Mouse (Mus musculus) megakaryocyte, embryonic 14.5 days (primary cell): ENCODE measurements at regions not wholly inside any gene's neighbourhood (a gene's known extent, or its start where the extent isn't known, plus 50 kb on each side); places are given as distances from the start of the nearest gene placed in this dataset.

ENCODE experiments used
- FLI1 ChIP-seq: IDR thresholded peaks from 2 replicates; pipeline ENCODE4 v1.6.1; 2012; ENCODE audit warnings: low read length, inconsistent platforms, mixed read lengths
- GATA1 ChIP-seq: IDR thresholded peaks from 3 replicates; pipeline ENCODE4 v1.6.1; 2012; ENCODE audit warnings: mixed read lengths, low read length, inconsistent platforms, borderline replicate concordance

DNA sequence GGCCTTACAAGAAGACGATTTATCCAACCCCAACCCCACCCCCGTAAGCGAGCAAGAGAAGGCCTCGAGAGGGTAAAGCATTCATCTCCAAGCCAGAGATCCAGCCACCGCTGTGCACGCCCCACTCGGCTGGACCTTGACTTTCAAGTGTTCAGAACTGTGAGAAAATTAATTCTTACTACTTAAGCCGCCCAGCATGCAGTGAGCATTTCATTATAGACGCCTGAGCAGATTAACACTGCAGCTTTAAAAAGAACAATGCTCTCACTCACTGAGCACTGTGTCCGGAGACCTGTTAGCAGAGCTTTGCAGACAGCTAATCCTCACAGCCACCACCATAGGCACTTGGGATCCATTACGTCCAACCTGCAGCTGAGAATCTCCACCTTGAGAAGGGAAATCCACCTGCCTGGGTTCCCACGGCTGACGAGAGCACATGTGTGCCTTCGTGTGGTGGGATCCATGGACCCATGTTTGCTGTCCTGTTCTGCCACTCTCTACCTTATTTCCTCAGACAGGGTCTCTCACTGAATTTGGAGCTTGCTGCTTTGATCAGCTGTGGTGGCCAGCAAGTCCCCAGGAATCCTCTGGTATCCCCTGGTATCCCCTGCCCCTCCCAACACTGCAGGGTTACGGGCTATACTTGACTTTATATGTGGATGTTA is 281.4 kb downstream of the 3100002H09Rik start:
- TF ChIP-seq FLI1 (no peak), GATA1 (no peak)
